Mouse (Mus musculus): ENCODE results near the gene Kif3b. TPM values are rescaled to one million over a fixed set of nuclear protein-coding genes. Genes with fewer than 3 reads are reported as not detected.

The Kif3b gene
- total RNA-seq, 2 experiments from 2014 or later: 3.4 to 4.0 TPM

DNA sequence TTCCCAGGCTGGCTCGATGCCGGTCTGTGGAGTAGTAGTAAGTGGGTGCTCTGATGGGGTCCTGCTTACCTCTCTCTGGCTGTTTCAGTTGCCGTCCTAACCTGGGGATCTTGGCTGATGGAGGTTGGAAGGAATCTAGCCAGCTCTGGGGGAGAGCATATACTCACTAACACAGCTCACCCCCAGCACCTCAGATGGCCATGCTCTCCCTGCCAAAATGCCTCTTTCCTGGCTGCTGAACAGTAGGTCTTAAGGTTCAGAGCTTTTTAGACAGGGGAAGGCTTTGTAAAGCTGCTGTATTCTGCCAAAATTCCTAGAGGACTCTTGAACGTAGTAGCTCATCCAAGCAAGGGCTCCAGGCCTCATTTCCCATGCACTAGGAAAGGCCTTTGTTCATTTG, 6.6 kb downstream of the Kif3b start:
- no peak for DNase-seq

DNA sequence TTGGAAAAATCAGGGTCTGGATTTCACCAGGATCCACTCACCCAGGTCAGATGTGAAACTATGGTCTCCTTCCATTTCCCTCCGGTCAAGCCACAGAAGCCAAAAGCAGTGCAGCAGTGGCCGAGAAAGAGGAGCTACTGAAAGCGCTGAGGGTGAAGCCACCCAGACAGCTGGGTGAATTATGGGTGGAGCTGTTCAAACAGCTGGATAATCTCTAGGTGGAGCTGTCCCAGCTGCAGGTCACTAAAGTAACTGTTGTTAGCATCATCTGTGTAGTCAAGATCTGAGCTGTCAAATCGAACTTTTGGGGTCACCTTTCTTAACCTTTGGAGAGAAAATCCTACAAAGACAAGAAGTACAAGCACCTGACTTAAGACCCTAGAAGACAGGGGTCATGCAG, 7.2 kb downstream of the Kif3b start:
- DNase-seq: no peak

DNA sequence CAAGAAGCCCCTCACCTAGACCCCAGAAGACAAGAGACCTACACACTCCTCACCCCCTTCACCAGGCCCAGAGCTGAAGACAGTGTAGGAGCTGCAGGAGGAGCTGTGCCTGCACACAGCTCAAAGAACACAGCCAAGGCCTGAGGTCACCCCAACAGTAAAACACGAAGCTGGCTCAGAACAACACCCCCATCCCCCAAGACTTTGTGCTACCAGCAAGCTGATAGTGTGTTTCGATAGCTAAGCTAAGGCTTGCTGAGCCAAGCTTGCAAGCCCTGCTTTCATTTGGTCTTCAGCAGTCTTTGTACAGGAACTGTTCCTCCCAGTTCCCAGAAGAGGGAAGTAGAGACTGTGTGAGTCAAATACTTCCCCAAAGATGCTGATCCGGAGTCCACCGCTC, 7.7 kb downstream of the Kif3b start:
- DNase-seq: peak; percentile 21

DNA sequence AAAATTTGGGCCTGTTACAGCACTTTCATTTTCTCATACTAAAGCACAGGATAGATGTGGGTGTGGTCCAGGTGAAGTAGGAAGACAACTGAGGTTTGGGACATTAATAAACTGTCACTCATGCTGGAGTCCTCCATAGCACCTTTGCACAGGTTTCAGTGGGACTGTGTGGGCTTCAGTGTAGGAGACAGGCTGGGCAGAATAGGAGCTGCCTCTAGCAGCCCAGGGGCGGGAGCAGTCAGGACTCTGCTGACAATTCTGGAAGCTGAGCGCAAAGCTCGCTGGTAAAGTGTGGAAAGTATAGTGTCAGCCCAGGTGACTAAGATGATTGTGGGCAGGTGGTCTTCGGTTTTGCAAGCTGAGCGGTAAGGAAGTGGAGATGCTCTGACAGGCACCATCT, 9.9 kb downstream of the Kif3b start:
- no peak for DNase-seq

DNA sequence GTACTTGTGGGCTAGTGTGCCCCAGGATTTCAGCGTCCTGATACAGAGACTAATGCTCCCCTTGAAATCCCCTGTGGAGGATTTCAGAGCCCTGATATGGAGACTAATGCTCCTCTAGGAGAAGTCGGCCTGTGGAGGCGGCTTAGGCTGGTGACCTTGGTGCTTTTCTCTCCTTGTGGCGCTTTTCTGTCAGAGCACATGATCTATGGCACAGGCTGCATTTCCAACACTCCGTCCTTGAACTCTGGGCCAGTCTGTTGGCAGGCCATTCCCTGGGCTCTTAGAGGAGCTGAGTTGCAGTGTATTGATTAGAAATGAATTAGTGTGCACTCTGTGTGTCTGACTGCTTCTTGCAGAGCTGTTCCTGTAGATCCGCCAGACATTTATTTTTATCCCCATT, 14.0 kb downstream of the Kif3b start:
- DNase-seq: no peak

DNA sequence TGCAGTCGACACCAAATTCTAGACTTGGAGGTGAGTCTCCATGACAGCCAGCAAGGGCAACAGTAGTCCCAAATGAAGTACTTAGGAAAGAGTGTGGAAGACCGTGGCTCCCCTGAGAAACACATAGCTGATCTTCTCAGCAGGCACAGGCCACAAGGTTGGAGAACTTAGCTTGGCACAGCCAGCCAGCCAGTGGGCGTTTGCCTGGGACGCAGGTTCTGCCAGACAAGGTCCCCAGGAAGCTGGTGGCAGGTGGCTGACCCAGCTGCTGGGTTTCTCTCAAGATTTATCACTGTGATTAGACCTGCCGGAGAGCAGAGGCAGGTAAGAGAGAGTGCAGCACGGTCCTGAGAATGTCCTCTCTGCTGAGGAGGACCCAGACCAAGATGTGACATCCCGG, 17.4 kb downstream of the Kif3b start:
- no peak for DNase-seq

DNA sequence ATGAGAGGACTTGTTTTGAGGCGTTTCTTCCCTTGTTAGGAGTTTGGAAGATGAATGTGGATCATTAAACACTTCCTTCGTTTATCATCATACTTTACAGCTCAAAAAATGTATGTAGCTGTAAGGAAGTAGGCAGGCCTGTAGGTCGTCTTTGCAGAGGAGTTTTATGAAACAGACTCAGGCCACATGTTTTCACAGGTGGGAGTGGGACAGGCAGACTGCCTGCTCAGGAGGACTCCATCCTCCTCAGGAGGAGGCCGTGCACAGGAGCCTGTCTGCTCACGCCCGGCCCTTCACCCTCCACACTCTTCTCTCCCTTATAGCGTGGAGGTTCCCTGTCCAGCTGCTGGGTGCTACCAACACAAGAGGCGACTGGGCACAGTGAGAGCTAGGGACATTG, 17.9 kb downstream of the Kif3b start:
- DNase-seq: no peak

DNA sequence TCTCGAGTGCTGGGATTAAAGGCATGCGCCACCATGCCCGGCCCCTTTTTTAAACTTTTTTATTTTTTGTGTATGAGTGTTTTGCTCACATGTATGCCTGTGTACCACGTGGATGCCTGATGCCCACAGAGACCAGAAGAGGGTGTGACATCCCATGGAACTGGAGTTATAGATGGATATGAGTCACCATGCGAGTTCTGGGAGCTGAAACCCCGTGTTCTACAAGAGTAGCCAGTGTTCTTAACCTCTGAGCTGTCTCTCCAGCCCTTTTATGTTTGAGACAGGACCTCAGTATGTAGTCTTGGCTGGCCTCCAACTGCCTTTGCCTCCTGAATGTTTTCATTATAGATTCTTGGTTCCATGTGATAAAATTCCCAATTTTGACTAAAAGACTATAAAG, 19.0 kb downstream of the Kif3b start:
- no peak for DNase-seq

DNA sequence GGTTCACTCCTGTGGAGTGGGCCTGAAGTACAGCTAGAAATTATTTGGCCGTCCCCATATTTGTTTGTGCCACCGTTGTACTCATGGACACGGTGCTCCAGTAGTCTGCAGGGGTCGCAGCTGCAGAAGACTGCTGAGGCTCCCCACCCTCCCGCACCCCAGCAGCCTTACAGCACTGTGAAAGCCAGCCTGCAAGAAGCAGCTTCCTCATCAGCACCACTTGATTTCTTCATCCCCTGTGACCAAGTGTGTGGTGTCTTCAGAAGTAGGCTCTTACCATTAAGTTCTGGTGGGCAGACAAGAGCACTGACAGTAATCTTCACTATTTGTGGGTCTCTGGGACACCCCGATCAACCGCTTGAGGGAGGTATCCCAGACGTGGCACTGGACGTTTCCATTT, 21.7 kb downstream of the Kif3b start:
- DNase-seq: no peak

DNA sequence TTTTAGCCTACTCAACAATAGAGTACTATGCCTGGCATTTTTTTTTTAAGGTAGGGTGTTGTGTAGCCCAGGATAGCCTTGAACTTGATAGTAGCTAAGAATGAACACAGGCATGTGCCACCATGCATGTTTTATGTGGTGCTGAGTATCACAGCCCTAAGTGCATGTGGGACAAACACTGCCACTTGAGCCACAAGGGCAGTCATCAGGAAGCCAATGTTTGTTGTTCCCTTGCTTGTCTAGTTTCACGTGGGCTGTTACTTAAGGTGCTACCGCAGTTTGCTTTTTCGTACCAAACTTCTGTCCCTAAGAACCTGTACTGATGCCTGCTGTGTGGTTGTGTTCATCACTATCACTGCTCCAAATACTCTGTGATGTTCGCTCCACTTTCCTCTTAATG, 27.2 kb downstream of the Kif3b start:
- no peak for DNase-seq

DNA sequence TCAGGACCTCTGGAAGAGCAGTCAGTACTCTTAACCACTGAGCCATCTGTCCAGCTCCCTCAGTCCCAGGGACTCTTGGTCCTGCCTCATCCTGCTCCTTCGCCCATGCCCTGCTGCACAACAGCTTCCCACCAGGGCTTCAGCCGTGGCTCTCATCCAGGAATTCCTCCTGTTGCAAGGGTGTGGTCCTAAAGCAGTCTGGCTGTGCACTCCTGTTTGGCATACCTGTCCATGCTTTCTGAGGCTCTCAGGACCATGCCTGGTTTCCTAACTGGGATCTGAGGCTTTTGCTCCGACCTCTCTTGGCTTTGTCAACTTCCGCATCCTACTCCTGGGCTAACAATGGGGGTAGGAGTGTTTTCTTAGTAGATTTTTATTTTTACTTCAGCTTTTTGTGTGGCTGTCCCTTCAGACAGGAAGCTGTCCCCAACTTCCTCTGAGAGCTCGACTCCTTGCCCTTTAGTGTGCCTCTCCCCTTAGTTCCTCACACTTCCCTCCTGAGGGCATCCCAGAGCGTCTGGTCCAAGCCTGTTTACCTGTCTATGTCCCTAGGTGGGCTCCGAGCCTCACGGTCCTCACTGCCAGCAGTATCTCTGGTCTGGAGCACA, 27.9 kb downstream of the Kif3b start:
- no peak for DNase-seq

DNA sequence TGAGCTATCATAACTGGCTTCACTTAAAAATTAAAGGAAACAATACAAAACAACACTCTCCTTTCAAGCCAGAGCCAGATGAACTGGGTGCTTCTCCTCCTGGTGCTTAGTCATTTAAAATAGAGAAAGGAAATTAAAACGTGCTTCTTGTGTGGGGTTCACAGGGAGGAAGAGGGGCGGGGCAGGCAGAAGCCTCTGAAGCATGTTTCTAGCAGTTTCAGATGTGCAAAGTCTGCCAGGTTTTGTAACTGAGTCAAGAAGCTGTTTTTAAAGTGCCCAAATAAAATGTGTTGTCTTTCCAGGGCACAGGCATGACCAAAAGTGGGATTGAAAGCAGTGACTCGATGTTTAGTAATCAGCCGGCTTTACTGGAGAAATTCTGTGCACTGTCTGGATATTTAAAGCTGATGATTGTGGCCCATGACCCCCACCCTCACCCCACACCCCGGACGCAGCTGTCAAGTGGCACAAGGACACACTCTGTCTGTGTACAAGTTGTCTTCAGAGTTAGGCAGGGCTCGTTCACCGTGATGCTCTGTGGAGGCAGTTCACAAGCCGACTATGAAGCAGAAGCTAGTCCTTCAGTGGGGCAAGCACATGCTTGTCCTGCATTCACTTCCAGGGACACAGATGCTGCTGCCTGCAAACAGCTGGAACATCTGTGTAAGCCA, 34.6 kb downstream of the Kif3b start:
- no peak for DNase-seq

DNA sequence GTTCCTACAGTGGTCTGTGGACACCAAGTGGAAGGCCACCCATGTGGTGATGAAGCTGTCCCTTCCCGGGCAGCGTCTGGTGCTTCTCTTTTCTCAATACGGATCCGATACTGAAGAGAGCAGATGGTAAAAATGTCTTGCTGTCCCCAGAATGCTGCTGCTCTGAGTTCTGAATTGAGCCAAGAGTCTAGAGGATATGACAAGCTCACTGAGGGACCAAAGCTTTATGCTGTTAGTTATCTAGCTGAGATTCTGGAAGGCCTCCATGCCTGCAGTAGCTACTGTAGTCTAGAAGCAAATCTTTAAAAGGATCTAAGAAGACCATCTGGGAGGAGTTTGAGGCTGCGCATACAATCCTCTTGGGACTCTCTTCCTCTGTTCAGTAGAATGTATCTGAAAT, 41.1 kb downstream of the Kif3b start:
- DNase-seq: no peak

DNA sequence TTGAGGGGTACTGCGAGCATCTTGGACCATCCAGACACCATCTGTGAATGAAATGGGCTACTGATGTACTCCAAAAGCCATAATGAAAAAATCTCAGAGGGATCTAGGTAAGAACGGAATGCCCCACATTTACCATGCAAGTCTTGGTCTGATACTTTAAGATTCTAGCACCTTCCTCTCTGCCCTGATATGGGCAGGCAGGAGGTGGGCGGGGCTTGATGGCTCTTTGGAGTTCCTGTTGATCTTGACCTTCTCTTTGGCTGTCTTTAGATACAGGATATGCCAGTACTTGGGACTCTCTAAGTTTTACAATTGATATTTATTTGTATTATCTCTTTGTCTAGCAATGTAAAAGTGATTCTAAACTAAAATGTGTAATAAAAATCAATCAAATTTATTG, 41.8 kb downstream of the Kif3b start:
- DNase-seq: no peak

DNA sequence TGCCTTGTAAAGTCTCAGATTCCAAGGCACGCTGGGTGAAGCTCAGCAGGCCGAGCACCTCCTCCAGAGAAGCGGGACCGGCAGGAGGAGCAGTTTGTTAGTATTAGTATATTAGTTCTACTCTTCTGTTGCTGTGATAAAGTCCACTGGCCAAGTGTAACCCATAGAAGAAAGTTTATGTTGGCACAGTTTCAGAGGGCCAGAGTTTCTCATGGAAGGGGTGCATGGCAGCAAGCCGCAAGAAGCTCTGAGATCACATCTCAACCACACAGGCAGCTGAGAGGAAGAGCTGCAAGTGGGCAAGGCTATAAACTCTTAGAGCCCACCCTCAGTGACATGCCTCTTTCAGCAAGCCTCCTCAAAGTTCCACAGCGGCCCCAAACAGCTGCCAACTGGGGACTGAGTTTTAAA, 42.6 kb downstream of the Kif3b start:
- no peak for DNase-seq

DNA sequence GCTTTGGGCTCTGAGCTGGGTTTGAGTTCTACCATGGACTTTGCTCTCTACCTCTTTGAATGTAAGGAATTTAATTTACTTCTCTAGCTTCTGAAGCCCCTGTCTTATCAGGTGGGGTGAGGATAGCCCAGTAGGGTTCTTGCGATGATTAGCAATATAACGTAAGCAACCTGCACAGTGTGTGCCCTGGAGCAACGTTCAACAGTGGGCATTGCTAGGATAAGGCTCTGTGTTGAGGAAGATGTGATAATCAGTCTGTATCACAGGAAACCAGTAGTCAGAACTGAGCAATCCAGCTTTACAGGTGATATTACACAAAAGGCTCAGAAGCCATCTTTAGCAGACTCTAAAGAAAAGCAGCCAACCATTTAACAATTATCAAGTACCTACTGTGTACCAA, 43.1 kb downstream of the Kif3b start:
- no peak for DNase-seq

DNA sequence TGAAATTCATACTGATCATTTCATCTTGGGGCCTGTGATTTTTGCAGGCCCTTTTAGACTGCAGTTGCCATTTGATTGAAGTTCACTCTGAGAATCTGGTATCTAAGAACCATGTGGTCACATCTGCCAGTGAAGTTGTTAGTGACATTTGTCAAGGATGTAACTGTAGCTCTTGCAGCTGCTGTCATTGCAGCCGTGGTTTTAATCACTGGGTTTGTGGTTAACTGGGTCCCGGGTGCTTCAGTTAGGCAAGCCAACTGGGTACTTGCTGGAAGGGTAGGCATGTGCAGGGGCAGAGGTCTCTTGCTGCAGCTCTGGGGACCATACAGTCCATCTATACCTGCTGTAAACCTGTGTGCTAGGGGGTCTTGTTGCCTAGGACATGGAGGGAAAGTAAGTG, 44.9 kb downstream of the Kif3b start:
- DNase-seq: no peak

DNA sequence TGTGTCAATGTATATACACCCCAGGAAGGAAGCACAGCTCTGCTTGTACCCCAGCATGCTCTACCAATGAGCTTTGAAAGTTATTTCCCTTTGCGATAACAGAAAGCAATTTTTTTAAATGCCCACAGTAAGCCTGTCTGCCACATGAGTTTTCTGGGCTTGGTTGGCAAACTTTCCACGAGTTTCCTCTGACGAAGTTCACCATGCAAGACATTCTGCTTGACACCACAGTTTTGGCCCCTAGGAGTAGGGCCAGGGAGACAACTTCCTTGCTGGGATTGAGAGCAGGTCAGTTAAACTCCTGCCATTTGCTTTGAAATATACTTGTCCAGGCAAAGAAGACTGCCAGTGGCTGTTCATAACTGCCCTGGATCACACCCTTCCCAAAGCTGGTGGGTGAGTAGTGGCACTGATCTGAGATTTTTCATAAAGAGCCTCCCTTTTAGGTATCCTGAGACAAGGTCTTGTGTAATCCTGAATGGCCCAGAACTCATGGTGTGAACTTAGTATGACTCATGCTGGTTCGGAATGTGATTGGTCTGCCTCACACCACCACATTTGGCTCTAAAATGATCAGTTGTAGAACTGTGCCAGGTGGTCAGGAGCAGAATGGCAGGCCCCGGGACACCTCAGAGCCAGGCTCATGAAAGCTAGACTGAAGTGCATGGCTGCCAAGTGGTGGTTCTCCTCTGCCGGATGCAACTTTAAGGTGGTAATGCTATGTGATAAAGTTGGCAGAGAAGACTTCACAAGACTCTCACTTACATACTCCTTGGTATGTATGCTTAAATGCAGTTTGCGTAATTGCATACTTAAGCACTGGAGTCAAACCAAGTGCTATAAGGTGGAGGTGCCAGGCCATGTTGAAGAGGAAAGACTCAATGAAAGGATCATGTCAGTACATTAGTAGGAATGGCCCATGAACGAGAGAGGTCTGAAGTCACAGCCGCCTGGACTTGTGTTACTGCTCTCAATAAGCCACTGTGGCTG, 47.4 kb downstream of the Kif3b start:
- no peak for DNase-seq

DNA sequence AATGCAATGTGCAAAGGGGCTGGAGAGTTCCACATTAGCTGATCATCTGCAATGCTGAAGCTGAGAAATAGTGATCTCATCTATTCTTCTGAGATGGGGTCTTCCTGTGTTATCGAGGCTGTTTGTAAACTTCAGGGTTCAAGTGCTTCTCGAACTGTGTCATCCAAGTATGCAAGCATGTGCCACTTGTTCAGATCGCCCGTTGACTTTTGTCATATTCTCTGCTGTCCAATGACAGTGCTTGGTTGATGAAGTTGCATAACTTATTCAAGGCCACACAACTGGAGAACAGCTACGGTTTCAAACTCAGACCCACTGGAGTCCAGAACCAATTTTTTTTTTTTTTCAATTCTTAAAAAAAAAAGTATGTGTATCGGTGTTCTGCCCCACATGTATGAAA, 51.0 kb downstream of the Kif3b start:
- DNase-seq: no peak

DNA sequence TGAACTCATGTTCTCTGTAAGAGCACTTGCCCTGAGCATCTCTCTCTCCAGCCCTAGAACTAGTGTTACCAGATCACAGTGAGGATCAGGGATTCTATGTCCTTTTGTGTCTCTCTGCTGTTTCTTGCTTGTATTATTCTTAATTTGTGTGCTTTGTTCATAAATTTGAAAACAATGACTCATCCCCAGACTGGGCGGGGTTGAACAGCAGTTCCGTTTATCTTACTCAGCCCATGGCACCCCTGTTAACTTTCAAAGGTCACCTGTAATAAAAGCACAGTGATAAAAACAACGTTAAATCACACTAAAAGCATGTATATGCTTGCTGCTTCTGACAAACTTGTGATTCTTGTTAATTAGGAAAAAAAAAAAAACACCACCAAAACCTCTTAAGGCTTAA, 51.4 kb downstream of the Kif3b start:
- DNase-seq: no peak

DNA sequence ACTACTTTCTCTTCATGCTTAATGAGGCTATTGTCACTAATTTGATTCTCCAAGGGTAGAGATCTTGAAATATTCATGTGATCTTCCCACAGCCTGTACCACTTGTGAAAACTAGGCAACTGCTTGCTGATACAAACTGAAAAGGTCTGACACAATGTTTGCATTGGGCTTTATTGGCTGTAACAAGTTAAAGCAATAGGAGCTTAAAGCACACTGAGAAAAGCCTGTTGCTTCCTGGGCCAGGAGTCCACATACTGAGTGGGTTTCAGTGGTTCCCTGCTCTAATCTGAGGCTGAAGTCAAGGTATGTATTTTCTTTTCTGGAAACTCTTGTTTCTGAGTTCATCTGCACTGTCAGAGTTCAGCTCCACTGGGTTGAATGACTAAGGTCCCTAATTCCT, 52.0 kb downstream of the Kif3b start:
- DNase-seq: no peak

DNA sequence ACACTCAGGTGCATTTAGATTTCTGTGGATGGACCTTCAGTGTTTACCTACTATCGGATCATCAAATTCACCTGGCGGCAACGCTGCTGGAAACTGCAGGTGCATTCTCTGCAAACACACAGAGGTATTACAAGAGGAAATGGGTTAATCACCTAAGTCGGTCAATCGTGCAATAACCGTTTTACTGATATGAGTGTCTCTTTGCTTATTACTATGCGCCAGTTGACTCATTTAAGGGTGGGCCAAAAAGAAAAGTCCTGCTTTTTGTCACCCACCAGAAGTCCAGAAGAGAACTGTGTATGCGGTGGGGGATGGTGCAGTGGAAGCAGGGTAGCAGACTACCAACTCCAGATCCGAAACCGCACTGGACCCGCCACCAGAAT, 53.8 kb downstream of the Kif3b start:
- DNase-seq: no peak

DNA sequence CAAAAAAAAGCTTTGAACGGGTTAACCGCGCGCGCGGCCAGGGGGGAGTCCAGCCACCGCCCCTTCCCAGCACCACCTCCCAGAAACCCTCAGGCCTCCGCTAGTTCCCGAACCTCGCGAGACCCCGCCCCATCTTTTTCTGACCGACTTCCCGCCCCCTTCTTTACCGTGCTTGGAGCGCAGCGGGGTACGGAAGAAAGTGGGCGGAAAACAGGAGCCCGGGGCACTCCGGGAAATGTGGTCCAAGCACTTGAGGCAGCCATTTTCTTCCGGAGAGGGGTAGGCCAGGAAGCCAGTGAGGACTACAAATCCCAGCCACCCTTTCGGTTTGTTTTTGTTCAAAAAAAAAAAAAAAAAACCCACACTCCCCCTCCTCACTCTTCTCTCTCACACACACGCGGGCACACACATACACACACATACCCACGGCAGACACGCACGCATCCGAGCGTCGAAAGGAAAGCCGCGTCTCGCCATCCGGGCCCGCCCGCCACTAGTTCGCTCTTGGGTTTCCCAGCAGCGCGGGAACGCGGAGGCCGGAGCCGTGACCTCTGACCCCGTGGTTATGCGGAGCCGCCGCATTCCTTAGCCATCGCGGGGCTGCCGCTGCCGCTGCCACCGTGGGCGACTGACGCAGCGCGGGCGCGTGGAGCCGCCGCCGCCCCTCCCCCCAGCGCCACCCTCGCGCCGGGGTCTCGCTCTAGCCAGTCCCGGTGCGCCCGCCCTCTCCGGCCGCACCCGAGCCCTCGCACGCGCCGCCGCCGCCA, 54.4 kb downstream of the Kif3b start, which contains the start of gene Asxl1:
Gene Asxl1, plus strand, starts transcription at position 376 of the 767 bp plus-strand sequence.
- peak; percentile 98 for DNase-seq
